Mouse (Mus musculus) myocyte (in vitro differentiated cells): Measurements from ENCODE around the gene Plekhm1. TPM values are rescaled to one million over a fixed set of nuclear protein-coding genes. Genes with fewer than 3 reads are reported as not detected.

Experiments used
- H3K27me3 ChIP-seq: one replicate; pipeline ENCODE4 v1.6.1; 2011; ENCODE audit not compliant: control insufficient read depth, insufficient read depth, insufficient read length
- H3K36me3 ChIP-seq: one replicate; pipeline ENCODE4 v1.6.1; 2011; ENCODE audit not compliant: control insufficient read depth, insufficient read depth
- H3K4me2 ChIP-seq: one replicate; pipeline ENCODE4 v1.6.1; 2011; ENCODE audit warnings: low read depth, control low read depth
- H3K4me3 ChIP-seq: one replicate; pipeline ENCODE4 v1.5.1; 2011; ENCODE audit warnings: mild to moderate bottlenecking, control low read depth, moderate library complexity
- H3K79me2 ChIP-seq: one replicate; pipeline ENCODE4 v1.6.1; 2011; ENCODE audit not compliant: control insufficient read depth, insufficient read depth
- H3ac ChIP-seq: one replicate; pipeline ENCODE4 v1.6.1; 2011; ENCODE audit not compliant: control insufficient read depth, insufficient read length
- CEBPB ChIP-seq: IDR thresholded peaks from 2 replicates; pipeline ENCODE4 v1.6.1; 2011; ENCODE audit warnings: mild to moderate bottlenecking, moderate library complexity; ENCODE audit not compliant: poor library complexity, insufficient read depth, severe bottlenecking
- E2F4 ChIP-seq: IDR thresholded peaks from one replicate; pipeline ENCODE4 v1.6.1; 2011; ENCODE audit warnings: mild to moderate bottlenecking, control low read depth, moderate library complexity; ENCODE audit not compliant: insufficient read depth
- MAX ChIP-seq: IDR thresholded peaks from one replicate; pipeline ENCODE4 v1.6.1; 2011; ENCODE audit warnings: low read depth, mild to moderate bottlenecking, control low read depth
- MYOD1 ChIP-seq, 3 experiments: IDR thresholded peaks; one replicate each; pipeline ENCODE4 v1.6.1; 2011; ENCODE audit warnings: control low read depth in 2 of 3, low read depth in 2 of 3, mild to moderate bottlenecking in 2 of 3, moderate library complexity in 1 of 3; ENCODE audit not compliant: insufficient read length in 2 of 3, control insufficient read depth in 1 of 3
- MYOG ChIP-seq, 3 experiments: IDR thresholded peaks; one replicate each; pipeline ENCODE4 v1.6.1; 2011; ENCODE audit warnings: control low read depth in 2 of 3, low read depth in 2 of 3, mild to moderate bottlenecking in 2 of 3; ENCODE audit not compliant: insufficient read length in 2 of 3, control insufficient read depth in 1 of 3, insufficient read depth in 1 of 3
- POLR2A ChIP-seq: IDR thresholded peaks from one replicate; pipeline ENCODE4 v1.6.1; 2011; ENCODE audit warnings: low read depth, mild to moderate bottlenecking, control low read depth, moderate library complexity; ENCODE audit not compliant: insufficient read length
- POLR2AphosphoS2 ChIP-seq: IDR thresholded peaks from one replicate; pipeline ENCODE4 v1.6.1; 2011; ENCODE audit warnings: low read depth, control low read depth; ENCODE audit not compliant: insufficient read length
- REST ChIP-seq: IDR thresholded peaks from one replicate; pipeline ENCODE4 v1.6.1; 2011; ENCODE audit warnings: mild to moderate bottlenecking, control low read depth, moderate library complexity; ENCODE audit not compliant: insufficient read depth, insufficient read length
- SRF ChIP-seq: IDR thresholded peaks from one replicate; pipeline ENCODE4 v1.6.1; 2011; ENCODE audit warnings: low read depth; ENCODE audit not compliant: control insufficient read depth, insufficient read length
- TCF12 ChIP-seq: IDR thresholded peaks from one replicate; pipeline ENCODE4 v1.6.1; 2011; ENCODE audit warnings: mild to moderate bottlenecking, control low read depth; ENCODE audit not compliant: poor library complexity, insufficient read depth, severe bottlenecking
- TCF3 ChIP-seq: IDR thresholded peaks from one replicate; pipeline ENCODE4 v1.6.1; 2011; ENCODE audit warnings: low read depth, control low read depth; ENCODE audit not compliant: insufficient read length
- USF1 ChIP-seq: IDR thresholded peaks from one replicate; pipeline ENCODE4 v1.6.1; 2011; ENCODE audit warnings: low read depth, mild to moderate bottlenecking, control low read depth, moderate library complexity
- polyA plus RNA-seq: library from polyadenylated mRNA; unstranded; fragments of >200 nt; fragmentation: generic; extraction: Trizol; gene quantifications from one replicate; pipeline ENCODE4 v1.2.1, GENCODE M21; 2012; ENCODE audit warnings: missing spikeins

The Plekhm1 gene
- polyA plus RNA-seq, 1 experiment, result 12.2 TPM

DNA sequence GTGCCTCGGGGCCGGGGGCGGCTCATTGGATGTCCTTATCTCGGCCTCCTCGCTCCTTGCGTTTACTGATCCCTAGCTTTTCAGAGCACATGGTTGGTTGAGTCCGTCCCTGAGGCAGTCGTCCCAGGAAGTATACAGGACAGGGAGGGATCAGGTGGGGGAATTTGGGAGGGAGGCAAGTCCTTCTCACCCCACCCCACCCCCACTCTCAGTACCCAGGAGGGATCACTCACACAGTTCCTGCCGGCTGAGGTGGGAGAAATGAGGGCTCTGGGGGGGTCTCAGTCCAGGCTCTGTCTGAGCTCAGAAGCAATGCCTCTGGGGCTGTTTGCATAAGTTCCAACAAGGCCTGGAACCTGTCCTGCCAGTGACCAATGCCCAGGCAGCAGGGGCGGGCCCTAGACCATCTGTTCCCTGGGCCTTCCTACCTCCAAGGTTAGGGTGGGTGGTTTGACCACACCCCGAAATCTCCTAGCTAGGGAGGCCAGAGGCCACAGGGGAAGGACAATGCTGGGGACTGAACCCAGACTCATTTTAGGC, 56.4 kb downstream of the Plekhm1 start:
- Histone ChIP-seq H3K79me2 (no peaks in the 10 kb centered on the region), H3ac (no peak overlapping the region), H3K4me2 (no peak overlapping the region), H3K36me3 (no peaks in the 10 kb centered on the region), H3K27me3 (peaks cover 5% of the 10 kb centered on the region), H3K4me3 (no peak overlapping the region)
- TF ChIP-seq E2F4, result no peak
- TF ChIP-seq POLR2AphosphoS2, result no peak
- TF ChIP-seq TCF3, result no peak
- no peak for TF ChIP-seq MYOD1 (IDR thresholded peaks at IDR 0.05; ENCODE audit: control insufficient read depth in 1 of 3, insufficient read length in 2 of 3, low read depth in 2 of 3)
- TF ChIP-seq CEBPB, result no peak
- TF ChIP-seq SRF, result no peak
- no peak for TF ChIP-seq TCF12
- no peak for TF ChIP-seq REST

- Histone ChIP-seq H3K27me3 (no peaks in the 10 kb centered on the region), H3K4me2 (no peak overlapping the region), H3K36me3 (no peaks in the 10 kb centered on the region), H3ac (no peak overlapping the region), H3K4me3 (no peak overlapping the region), H3K79me2 (no peaks in the 10 kb centered on the region)
- TF ChIP-seq POLR2A, result no peak
- no peak for TF ChIP-seq TCF3
- no peak for TF ChIP-seq REST
- no peak for TF ChIP-seq MYOD1 (IDR thresholded peaks at IDR 0.05; ENCODE audit: control insufficient read depth in 1 of 3, insufficient read length in 2 of 3, low read depth in 2 of 3)
- TF ChIP-seq POLR2AphosphoS2, result no peak
- no peak for TF ChIP-seq TCF12
Observed at GRCm38 (mm10) chr11:103355251-103355650, 57.2 kb downstream of the Plekhm1 start.

- no peaks in the 10 kb centered on the region for H3K79me2 ChIP-seq
- H3K4me3 ChIP-seq, result no peak overlapping the region
- no peaks in the 10 kb centered on the region for H3K27me3 ChIP-seq
- H3K36me3 ChIP-seq, result no peaks in the 10 kb centered on the region
- no peak overlapping the region for H3K4me2 ChIP-seq
- TF ChIP-seq USF1, result no peak
- no peak for TF ChIP-seq POLR2A
- TF ChIP-seq TCF3, result no peak
- TF ChIP-seq REST, result no peak
- TF ChIP-seq SRF, result no peak
- no peak for TF ChIP-seq TCF12
- TF ChIP-seq POLR2AphosphoS2, result no peak
- TF ChIP-seq MYOG (IDR thresholded peaks at IDR 0.05; ENCODE audit: control insufficient read depth in 1 of 3, insufficient read depth in 1 of 3, insufficient read length in 2 of 3, low read depth in 2 of 3), result no peak
- no peak for TF ChIP-seq CEBPB
- TF ChIP-seq E2F4, result no peak
- TF ChIP-seq MYOD1 (IDR thresholded peaks at IDR 0.05; ENCODE audit: control insufficient read depth in 1 of 3, insufficient read length in 2 of 3, low read depth in 2 of 3), result no peak
- no peak for TF ChIP-seq MAX
- H3ac ChIP-seq, result no peak overlapping the region
Observed at GRCm38 (mm10) chr11:103354033-103354432, 58.5 kb downstream of the Plekhm1 start.

DNA sequence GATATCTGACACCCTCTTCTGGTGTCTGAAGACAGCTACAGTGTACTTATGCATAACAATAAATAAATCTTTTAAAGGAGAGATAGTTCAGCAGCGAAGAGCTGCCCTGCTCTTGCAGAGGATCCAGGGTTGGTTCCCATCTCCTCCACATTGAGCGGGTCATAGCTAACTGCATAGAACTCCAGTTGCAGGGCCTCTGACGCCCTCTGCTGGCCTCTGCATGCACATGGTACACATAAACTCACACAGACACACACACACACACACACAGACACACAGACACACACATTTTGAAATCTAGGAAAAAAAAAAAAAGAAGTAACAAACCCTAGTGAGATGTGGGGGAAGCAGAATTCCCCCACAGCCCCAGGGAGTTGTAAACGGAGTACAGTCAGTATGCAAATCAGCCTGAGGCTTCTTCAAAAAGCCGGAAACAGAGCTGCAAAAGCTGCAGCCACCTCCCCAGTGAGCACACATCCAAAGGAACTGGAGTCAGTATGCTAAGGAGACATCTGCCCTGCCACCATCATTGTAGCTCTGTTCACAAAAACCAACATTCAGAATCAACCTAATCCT, 60.2 kb downstream of the Plekhm1 start:
- Histone ChIP-seq H3K36me3 (no peaks in the 10 kb centered on the region), H3K4me3 (no peak overlapping the region), H3ac (no peak overlapping the region), H3K27me3 (no peaks in the 10 kb centered on the region), H3K79me2 (no peaks in the 10 kb centered on the region), H3K4me2 (no peak overlapping the region)
- TF ChIP-seq CEBPB (no peak), MAX (no peak), TCF12 (no peak), USF1 (no peak), E2F4 (no peak), POLR2AphosphoS2 (no peak), POLR2A (no peak), MYOD1 (IDR thresholded peaks at IDR 0.05; ENCODE audit: control insufficient read depth in 1 of 3, insufficient read length in 2 of 3, low read depth in 2 of 3) (no peak), REST (no peak), TCF3 (no peak), SRF (no peak), MYOG (IDR thresholded peaks at IDR 0.05; ENCODE audit: control insufficient read depth in 1 of 3, insufficient read depth in 1 of 3, insufficient read length in 2 of 3, low read depth in 2 of 3) (no peak)
